Mouse (Mus musculus) liver, adult 2 months (tissue): ENCODE measurements around the gene Gna11. TPM values are rescaled to one million over a fixed set of nuclear protein-coding genes. Genes with fewer than 3 reads are reported as not detected.

Source experiments
- DNase-seq: peaks from one replicate; pipeline ENCODE4 v3.0.0-alpha.2; 2011; ENCODE audit warnings: low read depth, low spot score; ENCODE audit errors: extremely low read depth
- H3K27ac ChIP-seq: fragments of 200-500 bp; replicated peaks from 2 replicates; pipeline ENCODE4 v1.5.1; 2012; ENCODE audit warnings: low read depth, mild to moderate bottlenecking, control low read depth, inconsistent platforms, low read length; ENCODE audit not compliant: insufficient read depth
- H3K27me3 ChIP-seq: fragments of 200-500 bp; 2 replicates; pipeline ENCODE4 v1.6.1; 2012; ENCODE audit warnings: mild to moderate bottlenecking, moderate library complexity, low read length, inconsistent platforms; ENCODE audit not compliant: control insufficient read depth, insufficient read depth
- H3K36me3 ChIP-seq: fragments of 200-500 bp; 2 replicates; pipeline ENCODE4 v1.6.1; 2012; ENCODE audit warnings: low read length, inconsistent platforms; ENCODE audit not compliant: control insufficient read depth, insufficient read depth
- H3K4me1 ChIP-seq: fragments of 200-500 bp; 2 replicates; pipeline ENCODE4 v1.6.1; 2011; ENCODE audit warnings: low read length; ENCODE audit not compliant: control insufficient read depth, insufficient read depth
- H3K4me3 ChIP-seq: fragments of 200-500 bp; 2 replicates; pipeline ENCODE4 v1.5.1; 2011; ENCODE audit warnings: low read depth, mild to moderate bottlenecking, control low read depth, low read length, moderate library complexity; ENCODE audit not compliant: insufficient read depth
- H3K79me2 ChIP-seq: fragments of 200-500 bp; 2 replicates; pipeline ENCODE4 v1.6.1; 2012; ENCODE audit warnings: inconsistent platforms, mild to moderate bottlenecking, low read length, moderate library complexity; ENCODE audit not compliant: control insufficient read depth, insufficient read depth
- H3K9ac ChIP-seq: fragments of 200-500 bp; 2 replicates; pipeline ENCODE4 v1.6.1; 2012; ENCODE audit warnings: low read depth, mild to moderate bottlenecking, control low read depth, inconsistent platforms, low read length
- CTCF ChIP-seq: fragments of 200-500 bp; IDR thresholded peaks from 2 replicates; pipeline ENCODE4 v1.5.1; 2011; ENCODE audit warnings: low read depth, low read length, control low read depth
- POLR2A ChIP-seq: fragments of 200-500 bp; IDR thresholded peaks from 2 replicates; pipeline ENCODE4 v1.6.1; 2011; ENCODE audit warnings: low read length, control low read depth; ENCODE audit not compliant: insufficient read depth; ENCODE audit errors: extremely low read depth
- WGBS: fragments of 180-500 bp; shearing (Covaris S2); methylation state at CpG from one replicate; pipeline ENCODE4 v1.1.7; 2018; 5-methylcytosine and 5-hydroxymethylcytosine counted together
- polyA plus RNA-seq: library from polyadenylated mRNA; depleted of rRNA; stranded (reverse); fragments of >200 nt; gene quantifications from 2 replicates; pipeline ENCODE4 v1.2.3, GENCODE M21; 2012; rRNA removed
- total RNA-seq: library from RNA; depleted of rRNA; stranded (reverse); fragments of >200 nt; gene quantifications from 2 replicates; pipeline ENCODE4 v1.2.3, GENCODE M21; 2014; rRNA removed

Gene Gna11
- total and polyA plus RNA-seq, 2 experiments = 20.7 to 61.6 TPM

- H3K79me2 ChIP-seq = no peaks in the 10 kb centered on the region
- 70% methylated on average over 6 of the region's 6 CpGs for WGBS
- TF ChIP-seq POLR2A (no peak), CTCF (no peak)
- H3K27ac ChIP-seq = no peak overlapping the region
- H3K4me1 ChIP-seq = no peaks in the 10 kb centered on the region; the same call in 1 of the 2 replicates
- H3K4me3 ChIP-seq = no peak overlapping the region
- H3K27me3 ChIP-seq = 0 out of 2 replicates have a peak, but pooled peaks cover 6% of the 10 kb centered on the region
- DNase-seq = no peak
- H3K36me3 ChIP-seq = 0 out of 2 replicates have a peak, but pooled peaks cover 2% of the 10 kb centered on the region
- H3K9ac ChIP-seq = no peak overlapping the region
Observed at GRCm38 (mm10) chr10:81484441-81485059, 60.4 kb downstream of the Gna11 start.

DNA sequence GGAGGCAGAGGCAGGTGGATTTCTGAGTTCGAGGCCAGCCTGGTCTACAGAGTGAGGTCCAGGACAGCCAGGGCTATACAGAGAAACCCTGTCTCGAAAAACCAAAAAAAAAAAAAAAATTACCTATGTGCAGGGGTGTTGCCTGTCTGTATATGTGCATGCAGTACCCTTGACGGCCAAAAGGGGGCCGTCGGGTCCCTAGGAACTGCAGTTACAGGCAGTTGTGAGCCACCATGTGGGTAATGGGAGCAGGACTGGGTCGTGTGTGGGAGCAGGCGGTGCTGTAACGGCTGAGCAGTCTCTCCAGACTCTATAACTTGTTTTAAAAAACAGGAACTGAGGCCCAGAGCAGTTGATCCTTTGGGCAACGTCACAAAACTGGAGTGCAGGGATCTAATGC lies 61.0 kb downstream of the Gna11 start:
- Histone ChIP-seq H3K4me1 (no peaks in the 10 kb centered on the region; the same call in 1 of the 2 replicates), H3K79me2 (no peaks in the 10 kb centered on the region), H3K27me3 (peaks cover 7% of the 10 kb centered on the region; the same call in 1 of the 2 replicates), H3K36me3 (0 out of 2 replicates have a peak, but pooled peaks cover 2% of the 10 kb centered on the region), H3K27ac (no peak overlapping the region), H3K9ac (no peak overlapping the region), H3K4me3 (no peak overlapping the region)
- 23% methylated on average over 9 of the region's 9 CpGs for WGBS
- DNase-seq = no peak
- TF ChIP-seq CTCF = peak; percentile 70
- TF ChIP-seq POLR2A = no peak

GRCm38 (mm10) chr10:81482533-81482889 lies 62.5 kb downstream of the Gna11 start, which contains the start of gene Celf5:
Gene Celf5, minus strand, starts transcription at chr10:81482709.
- H3K27ac ChIP-seq = no peak within 1 kb of the TSS
- WGBS = under 1% methylated on average over 36 of the region's 36 CpGs
- H3K4me1 ChIP-seq = no peaks in the 10 kb centered on the region; the same call in 1 of the 2 replicates
- H3K9ac ChIP-seq = peak within 1 kb of the TSS; percentile 75
- TF ChIP-seq CTCF (peak; percentile 72), POLR2A (no peak)
- H3K4me3 ChIP-seq = peak within 1 kb of the TSS; percentile 56
- 0 out of 2 replicates have a peak, but pooled peaks cover 2% of the 10 kb centered on the region for H3K36me3 ChIP-seq
- H3K27me3 ChIP-seq = peaks cover 13% of the 10 kb centered on the region; the same call in 1 of the 2 replicates
- H3K79me2 ChIP-seq = no peaks in the 10 kb centered on the region
- no peak for DNase-seq

DNA sequence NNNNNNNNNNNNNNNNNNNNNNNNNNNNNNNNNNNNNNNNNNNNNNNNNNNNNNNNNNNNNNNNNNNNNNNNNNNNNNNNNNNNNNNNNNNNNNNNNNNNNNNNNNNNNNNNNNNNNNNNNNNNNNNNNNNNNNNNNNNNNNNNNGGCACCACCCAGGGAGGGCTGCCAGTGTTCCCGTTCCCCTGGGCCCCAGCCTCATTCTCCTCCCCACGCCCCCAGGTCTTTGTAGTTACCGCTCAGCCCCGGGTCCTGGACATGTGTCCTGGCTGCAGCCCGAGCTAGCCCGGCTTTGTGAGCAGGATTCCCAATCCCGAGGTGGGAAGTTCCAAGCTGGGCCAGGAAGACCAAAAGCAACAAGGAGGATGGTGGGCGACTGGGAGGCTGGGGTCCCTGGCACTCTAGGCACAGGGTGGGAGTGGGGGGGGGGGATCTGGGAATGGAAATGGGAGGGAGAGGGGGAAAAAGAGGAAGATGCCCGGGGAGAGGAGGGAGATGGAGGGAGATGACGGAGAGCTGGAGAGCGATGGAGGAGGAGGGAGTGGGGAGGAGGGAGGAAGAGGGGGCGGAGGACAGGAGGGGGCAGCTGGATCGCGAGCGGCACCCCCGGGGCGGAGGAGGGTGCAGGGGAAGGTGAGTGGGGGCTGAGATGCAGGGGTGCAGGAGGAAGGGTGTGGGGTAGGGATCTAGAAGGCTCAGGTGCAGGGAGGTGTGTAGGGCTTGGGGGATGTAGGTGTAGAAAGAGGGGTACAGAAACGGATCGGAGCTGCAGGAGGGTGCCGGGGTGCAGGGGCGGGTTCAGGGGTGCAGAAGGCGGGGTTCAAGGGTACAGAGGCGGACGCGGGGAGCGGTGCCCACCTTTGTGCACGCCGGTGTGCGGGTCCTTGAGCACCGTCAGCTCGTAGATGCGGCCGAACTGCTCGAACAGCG lies 63.1 kb downstream of the Gna11 start:
- Histone ChIP-seq H3K27ac (no peak overlapping the region), H3K9ac (peak overlapping the region; percentile 75), H3K27me3 (peaks cover 15% of the 10 kb centered on the region; the same call in 1 of the 2 replicates), H3K36me3 (no peaks in the 10 kb centered on the region), H3K4me1 (no peaks in the 10 kb centered on the region; the same call in 1 of the 2 replicates), H3K4me3 (peak overlapping the region; percentile 56), H3K79me2 (no peaks in the 10 kb centered on the region)
- TF ChIP-seq CTCF (no peak), POLR2A (no peak)
- no peak for DNase-seq
- 9% methylated on average over 33 of the region's 35 CpGs for WGBS

Other genes with a start within 250 kb of the Gna11 start
- 5.0 and 5.7 TPM in 2 replicates for gene Cactin, start 224.1 kb downstream of the Gna11 start, total RNA-seq
- gene Cactin, start 224.1 kb downstream of the Gna11 start, polyA plus RNA-seq = 12.8 and 14.1 TPM in 2 replicates
- gene Tbxa2r, start 216.5 kb downstream of the Gna11 start, total RNA-seq = 0.37 and 0.81 TPM in 2 replicates
- gene Tbxa2r, start 216.5 kb downstream of the Gna11 start, polyA plus RNA-seq = 3.8 and 4.0 TPM in 2 replicates
- gene Gipc3, start 201.9 kb downstream of the Gna11 start, total RNA-seq = under 0.01 and 0.27 TPM in 2 replicates
- gene Gipc3, start 201.9 kb downstream of the Gna11 start, polyA plus RNA-seq = 0.51 and 0.57 TPM in 2 replicates
- gene Hmg20b, start 194.7 kb downstream of the Gna11 start, total RNA-seq = 9.9 and 10.8 TPM in 2 replicates
- gene Hmg20b, start 194.7 kb downstream of the Gna11 start, polyA plus RNA-seq = 48.1 and 54.0 TPM in 2 replicates
- 5.3 and 7.4 TPM in 2 replicates for gene Mfsd12, start 187.7 kb downstream of the Gna11 start, total RNA-seq
- 12.8 and 13.4 TPM in 2 replicates for gene Mfsd12, start 187.7 kb downstream of the Gna11 start, polyA plus RNA-seq
- 0.47 TPM in 1 of 2 replicates, not detected in the other for gene 4930404N11Rik, start 179.4 kb downstream of the Gna11 start, total RNA-seq
- 0.12 and 0.37 TPM in 2 replicates for gene 4930404N11Rik, start 179.4 kb downstream of the Gna11 start, polyA plus RNA-seq
- gene Fzr1, start 166.7 kb downstream of the Gna11 start, total RNA-seq = 6.2 and 8.1 TPM in 2 replicates
- gene Fzr1, start 166.7 kb downstream of the Gna11 start, polyA plus RNA-seq = 20.9 and 29.9 TPM in 2 replicates
- gene Dohh, start 160.8 kb downstream of the Gna11 start, total RNA-seq = 39.7 and 53.8 TPM in 2 replicates
- gene Dohh, start 160.8 kb downstream of the Gna11 start, polyA plus RNA-seq = 42.6 and 49.7 TPM in 2 replicates
- 2.4 TPM in 1 of 2 replicates, not detected in the other for gene Gm48551, start 160.7 kb downstream of the Gna11 start, total RNA-seq
- gene Gm48551, start 160.7 kb downstream of the Gna11 start, polyA plus RNA-seq = 0.32 and 0.44 TPM in 2 replicates
- 0.40 TPM in 1 of 2 replicates, not detected in the other for gene Gm48552, start 156.2 kb downstream of the Gna11 start, total RNA-seq
- gene Gm48552, start 156.2 kb downstream of the Gna11 start, polyA plus RNA-seq = 0.26 and 1.4 TPM in 2 replicates
- 1.3 and 1.5 TPM in 2 replicates for gene Smim24, start 152.1 kb downstream of the Gna11 start, total RNA-seq
- 2.3 and 4.1 TPM in 2 replicates for gene Smim24, start 152.1 kb downstream of the Gna11 start, polyA plus RNA-seq
- 7.4 and 16.4 TPM in 2 replicates for gene Nfic, start 89.6 kb downstream of the Gna11 start, total RNA-seq
- gene Nfic, start 89.6 kb downstream of the Gna11 start, polyA plus RNA-seq = 32.8 and 56.4 TPM in 2 replicates
- gene Celf5, start 62.5 kb downstream of the Gna11 start, total RNA-seq = not detected in 2 replicates
- not detected in 2 replicates for gene Celf5, start 62.5 kb downstream of the Gna11 start, polyA plus RNA-seq
- gene Ncln, start 48.8 kb downstream of the Gna11 start, total RNA-seq = 31.6 and 48.6 TPM in 2 replicates
- gene Ncln, start 48.8 kb downstream of the Gna11 start, polyA plus RNA-seq = 138 and 159 TPM in 2 replicates
- gene S1pr4, start 45.1 kb downstream of the Gna11 start, total RNA-seq = 0.28 and 0.40 TPM in 2 replicates
- gene S1pr4, start 45.1 kb downstream of the Gna11 start, polyA plus RNA-seq = 1.2 and 1.5 TPM in 2 replicates
- 0.94 and 1.1 TPM in 2 replicates for gene Gna15, start 21.0 kb downstream of the Gna11 start, total RNA-seq
- gene Gna15, start 21.0 kb downstream of the Gna11 start, polyA plus RNA-seq = 0.31 and 0.64 TPM in 2 replicates
- gene Aes, start 14.3 kb upstream of the Gna11 start, total RNA-seq = 200 and 263 TPM in 2 replicates
- gene Aes, start 14.3 kb upstream of the Gna11 start, polyA plus RNA-seq = 1,785 and 2,016 TPM in 2 replicates
- 3.0 and 7.2 TPM in 2 replicates for gene Tle2, start 29.4 kb upstream of the Gna11 start, total RNA-seq
- 35.4 and 56.0 TPM in 2 replicates for gene Tle2, start 29.4 kb upstream of the Gna11 start, polyA plus RNA-seq
- gene Tle6, start 55.9 kb upstream of the Gna11 start, total RNA-seq = 0.94 and 1.6 TPM in 2 replicates
- 3.5 and 4.2 TPM in 2 replicates for gene Tle6, start 55.9 kb upstream of the Gna11 start, polyA plus RNA-seq
- 0.55 and 0.67 TPM in 2 replicates for gene BC025920, start 61.1 kb upstream of the Gna11 start, total RNA-seq
- 0.29 and 0.56 TPM in 2 replicates for gene BC025920, start 61.1 kb upstream of the Gna11 start, polyA plus RNA-seq
- gene Sirt6, start 82.6 kb upstream of the Gna11 start, total RNA-seq = 1.5 and 1.6 TPM in 2 replicates
- 5.4 and 9.2 TPM in 2 replicates for gene Sirt6, start 82.6 kb upstream of the Gna11 start, polyA plus RNA-seq
- gene Ankrd24, start 83.3 kb upstream of the Gna11 start, total RNA-seq = 5.6 and 6.6 TPM in 2 replicates
- 12.8 and 19.5 TPM in 2 replicates for gene Ankrd24, start 83.3 kb upstream of the Gna11 start, polyA plus RNA-seq
- 1.8 and 2.5 TPM in 2 replicates for gene Gm10778, start 103.9 kb upstream of the Gna11 start, total RNA-seq
- 0.16 and 0.18 TPM in 2 replicates for gene Gm10778, start 103.9 kb upstream of the Gna11 start, polyA plus RNA-seq
- gene Zfp433, start 159.6 kb upstream of the Gna11 start, total RNA-seq = 4.8 and 6.5 TPM in 2 replicates
- gene Zfp433, start 159.6 kb upstream of the Gna11 start, polyA plus RNA-seq = 0.19 and 0.45 TPM in 2 replicates
- gene Gm3055, start 226.0 kb upstream of the Gna11 start, total RNA-seq = 1.0 and 1.5 TPM in 2 replicates
- 0.40 TPM in 1 of 2 replicates, not detected in the other for gene Gm3055, start 226.0 kb upstream of the Gna11 start, polyA plus RNA-seq